Mouse (Mus musculus) liver, adult (tissue): Measurements from ENCODE around the gene Gm21958.

Experiments
- GATA4 ChIP-seq: IDR thresholded peaks from 2 replicates; pipeline ENCODE4 v1.6.1; 2014; ENCODE audit warnings: mild to moderate bottlenecking, low read length; ENCODE audit not compliant: insufficient replicate concordance

The Gm21958 gene

DNA sequence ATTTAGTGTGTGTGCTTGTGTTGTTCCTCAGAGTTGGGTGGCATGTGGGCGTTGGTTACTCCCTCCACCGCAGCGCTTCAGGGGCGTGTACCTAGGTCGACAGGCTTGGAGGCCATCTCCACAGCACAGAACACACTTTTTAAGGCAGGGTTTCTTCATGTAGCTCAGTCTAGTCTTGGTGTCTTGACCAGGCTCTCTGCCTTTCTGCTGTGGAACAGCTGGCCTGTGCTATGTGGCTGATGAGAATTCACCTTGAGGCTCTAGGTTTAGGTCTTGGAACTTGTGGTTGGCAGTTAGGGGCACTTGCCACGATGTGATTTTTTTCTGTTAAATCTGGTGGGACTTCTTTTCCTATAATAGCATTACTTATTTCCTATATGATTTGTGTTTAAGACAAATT is at the start of gene Gm21958:
Gm21958 (minus strand) TSS at position 101 of the 400 bp plus-strand sequence.
- no peak for TF ChIP-seq GATA4

- no peak for TF ChIP-seq GATA4
These were observed 47.1 kb upstream of the Gm21958 start for GRCm38 (mm10) chr3:54761258-54761657.

- TF ChIP-seq GATA4: peak; percentile 58; the same call in 1 of the 2 replicates
These were observed 46.4 kb upstream of the Gm21958 start for GRCm38 (mm10) chr3:54760321-54761115.

- no peak for TF ChIP-seq GATA4
These were observed 45.1 kb upstream of the Gm21958 start for GRCm38 (mm10) chr3:54759211-54759610.

- no peak for TF ChIP-seq GATA4
These were observed 43.3 kb upstream of the Gm21958 start for GRCm38 (mm10) chr3:54757446-54757845.

DNA sequence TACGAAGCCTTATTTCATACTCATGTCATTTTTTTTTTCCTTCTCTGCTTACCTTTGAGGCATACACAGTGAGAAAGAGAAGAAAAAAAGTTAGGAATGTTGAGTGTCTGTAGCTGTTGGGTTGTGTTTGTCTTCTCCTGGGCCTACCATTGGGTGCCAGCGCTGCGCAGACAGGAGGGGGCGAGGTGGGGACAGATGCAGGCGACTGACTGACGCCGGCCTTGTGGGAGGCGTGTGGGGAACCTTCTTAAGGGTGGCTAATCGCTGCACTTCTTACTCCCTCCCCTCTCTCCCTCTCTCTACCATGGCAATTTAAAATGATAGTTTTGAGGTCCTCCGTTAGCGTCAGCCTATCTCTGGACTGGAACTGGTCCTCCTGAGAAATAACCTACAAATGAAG is 41.9 kb upstream of the Gm21958 start:
- no peak for TF ChIP-seq GATA4

DNA sequence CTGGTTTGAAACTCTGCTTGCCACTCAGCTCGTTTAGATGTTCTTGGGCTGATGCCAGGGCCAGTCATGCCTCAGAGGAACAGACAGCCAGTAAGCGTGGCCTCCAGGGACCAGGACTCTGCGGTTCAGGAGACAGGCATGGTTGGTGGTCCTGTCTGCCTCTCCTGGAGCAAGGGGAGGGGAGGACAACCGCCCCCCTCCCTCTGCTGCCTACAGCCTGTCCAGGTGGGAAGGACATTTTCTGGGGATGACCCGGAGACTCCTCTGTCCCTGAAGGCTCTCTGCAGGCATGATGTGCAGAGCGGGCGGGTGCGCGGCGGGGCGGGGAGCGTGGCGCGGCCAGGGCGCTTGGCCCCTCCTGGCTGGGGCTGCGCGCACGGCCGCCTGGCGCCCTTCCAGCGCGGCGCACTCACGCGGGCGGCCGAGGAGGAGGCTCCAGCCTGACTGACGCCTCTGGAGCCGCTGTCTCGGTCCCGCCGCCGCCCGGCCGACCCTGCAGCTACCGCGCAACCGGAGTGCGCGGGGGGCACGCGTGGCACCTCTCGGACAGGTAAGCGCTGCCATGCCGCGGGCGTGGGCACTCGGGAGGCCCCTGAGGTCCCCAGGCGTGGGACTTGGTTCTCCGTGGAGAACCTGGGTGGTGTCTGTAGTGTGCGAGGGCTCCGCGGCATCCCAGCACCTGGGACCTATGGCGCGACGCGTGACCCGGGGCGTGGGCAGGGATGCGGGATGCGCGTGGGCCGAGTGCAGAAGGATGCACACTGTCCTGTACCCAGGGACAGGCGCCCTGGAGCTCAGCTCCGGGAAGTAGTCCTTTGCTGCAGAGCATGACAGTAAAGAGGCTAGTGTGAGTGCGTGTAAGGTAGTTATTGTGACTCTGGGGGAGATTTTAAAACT is 41.2 kb upstream of the Gm21958 start, which contains the start of gene Smad9:
Smad9 (plus strand) TSS at position 438 of the 897 bp plus-strand sequence.
- no peak for TF ChIP-seq GATA4

- TF ChIP-seq GATA4: no peak
These were observed 39.3 kb upstream of the Gm21958 start for GRCm38 (mm10) chr3:54753411-54753810.

GRCm38 (mm10) chr3:54745799-54746198 is 31.6 kb upstream of the Gm21958 start:
- TF ChIP-seq GATA4: no peak

- TF ChIP-seq GATA4: no peak
These were observed 27.8 kb upstream of the Gm21958 start for GRCm38 (mm10) chr3:54741965-54742364.

DNA sequence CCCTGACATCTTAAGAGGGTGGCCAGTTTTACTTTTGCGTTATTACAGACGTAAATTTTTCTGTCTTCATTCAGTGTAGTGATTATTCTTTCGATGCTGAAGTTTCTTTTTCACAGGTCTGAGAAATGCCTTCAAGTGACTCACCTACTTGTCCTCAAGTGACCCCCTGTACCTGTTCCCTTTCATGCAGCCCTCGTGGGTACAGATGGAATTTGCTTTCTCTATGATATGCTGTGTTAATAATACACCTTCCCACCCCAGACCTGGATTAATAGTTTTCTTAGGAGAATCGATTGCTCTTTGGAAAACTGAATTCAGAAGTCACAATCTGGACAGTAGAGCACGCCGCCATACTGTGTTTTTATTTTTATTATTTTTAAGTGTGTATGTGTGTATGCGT is 23.2 kb upstream of the Gm21958 start:
- no peak for TF ChIP-seq GATA4

DNA sequence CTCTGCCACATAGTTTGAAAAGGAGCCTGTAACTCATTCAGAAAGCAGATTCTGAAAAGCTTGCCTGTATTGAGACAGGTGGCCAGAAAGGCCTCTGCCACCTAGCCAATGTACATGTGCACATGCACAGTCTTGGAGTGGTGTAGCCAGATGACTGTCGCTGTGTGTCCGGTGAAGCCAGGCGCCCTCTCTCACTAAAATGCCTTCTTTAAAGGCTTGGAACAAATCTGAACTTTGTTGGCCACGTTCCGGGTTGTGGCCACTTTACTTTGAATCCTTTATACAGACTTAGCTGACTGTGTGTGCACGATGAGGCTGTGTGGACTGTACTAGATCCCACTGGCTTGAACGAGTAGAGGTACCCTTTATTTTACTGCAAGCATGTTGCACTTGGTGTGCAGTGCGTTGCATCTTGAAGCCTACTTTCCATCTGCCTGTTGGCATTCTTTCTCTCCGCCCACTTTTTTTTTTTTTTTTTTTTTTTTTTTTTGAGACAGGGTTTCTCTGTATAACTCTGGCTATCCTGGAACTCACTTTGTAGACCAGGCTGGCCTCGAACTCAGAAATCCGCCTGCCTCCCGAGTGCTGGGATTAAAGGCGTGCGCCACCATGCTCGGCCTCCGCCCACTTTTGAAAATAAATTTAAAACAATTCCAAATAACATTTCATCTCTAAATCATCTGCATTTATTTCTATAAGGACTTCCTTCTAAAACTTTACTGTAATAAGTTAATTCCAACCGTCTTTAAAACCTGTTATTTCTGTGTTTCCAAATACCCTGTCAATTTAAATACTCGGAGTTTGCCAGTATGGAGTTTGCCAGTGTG is 22.2 kb upstream of the Gm21958 start:
- no peak for TF ChIP-seq GATA4

GRCm38 (mm10) chr3:54735247-54736046 is 21.3 kb upstream of the Gm21958 start, which contains the start of the genes Exosc8 and Alg5:
TSS of gene Exosc8 (minus strand) at chr3:54735393.
TSS of gene Alg5 (plus strand) at chr3:54735539.
- TF ChIP-seq GATA4: no peak

- TF ChIP-seq GATA4: no peak; the same call in 1 of the 2 replicates
These were observed 20.5 kb upstream of the Gm21958 start for GRCm38 (mm10) chr3:54734411-54735246.

DNA sequence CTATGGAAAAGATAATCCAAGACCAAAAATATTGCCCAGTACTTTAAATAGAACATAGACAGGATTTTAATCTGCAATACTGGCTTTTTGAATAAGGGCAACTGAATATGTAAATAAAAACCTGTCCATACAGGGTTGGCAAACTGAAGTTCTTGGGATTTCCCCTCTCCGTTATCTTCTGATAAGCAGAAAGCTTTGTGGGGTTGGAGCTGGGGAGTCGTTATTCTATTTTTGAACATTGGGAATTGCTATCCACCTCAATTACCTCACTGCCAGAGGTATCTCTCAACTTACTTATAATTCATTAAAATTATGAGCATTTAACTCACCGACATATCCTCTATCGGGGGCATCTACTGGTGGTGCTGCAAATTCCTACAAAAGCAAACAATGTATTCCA is 18.2 kb upstream of the Gm21958 start:
- TF ChIP-seq GATA4: no peak
